In the genomic region with DNA sequence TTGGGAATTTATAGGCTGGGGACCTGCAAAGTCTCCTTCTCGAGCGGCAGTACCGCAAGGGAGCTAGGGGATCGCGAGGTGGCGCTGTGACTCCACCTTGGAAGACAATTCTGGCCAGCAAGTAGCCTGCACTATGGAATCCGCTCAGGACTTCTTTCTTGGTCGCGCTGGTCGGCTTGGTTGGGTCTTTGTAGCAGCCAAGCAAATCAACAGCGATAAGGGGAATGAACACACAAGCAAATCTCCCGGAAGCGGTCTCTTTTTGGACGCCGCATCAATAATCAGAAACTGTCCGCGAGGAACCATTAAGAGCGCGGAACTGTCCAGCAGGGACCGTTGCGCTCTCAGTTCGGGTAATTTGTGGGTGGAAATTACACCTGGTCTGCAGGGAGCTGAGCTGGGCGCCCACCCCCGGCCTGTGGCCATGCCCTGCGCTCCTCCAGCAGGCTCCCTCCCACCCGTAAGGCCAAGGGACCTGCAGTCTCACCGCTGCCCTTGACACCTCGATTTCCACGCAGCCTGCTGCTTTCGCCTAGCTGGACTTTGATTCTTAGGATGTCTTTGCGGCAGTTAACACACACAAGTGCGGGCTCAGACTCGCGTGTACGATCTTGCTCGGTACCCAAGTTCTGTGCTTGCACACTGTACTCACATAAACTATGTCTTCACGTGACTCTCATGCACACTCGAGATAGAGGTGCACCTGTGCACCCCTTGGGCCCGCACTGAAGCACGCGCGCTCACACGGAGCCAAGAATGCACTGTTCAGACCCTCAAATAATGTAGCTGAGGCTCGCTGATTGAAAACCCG, we compare ENCODE assay signal across 8 mouse cellular contexts. TPM values are rescaled to one million over a fixed set of nuclear protein-coding genes. Genes with fewer than 3 reads are reported as not detected.
A peak's percentile ranks its signal among the peaks of the same experiment; 100 is the strongest.
DNase-seq lines count a peak whose midpoint lies in the region; ATAC-seq and TF ChIP-seq lines count a peak whose summit lies in the region.

No protein-coding gene starts in this region.

- H3K27ac ChIP-seq in gastrocnemius, adult 2 months, result peak overlapping the region; percentile 54
- H3K27ac ChIP-seq in hindbrain, postnatal 0 days, result no peak overlapping the region; the same call in 1 of the 2 replicates

- TF ChIP-seq CTCF in gastrocnemius, adult 2 months (IDR thresholded peaks at IDR 0.05), result no peak; the same call in 1 of the 2 replicates
- TF ChIP-seq CTCF in hindbrain, postnatal 0 days (IDR thresholded peaks at IDR 0.05; ENCODE audit: low read depth), result peak; percentile 98

- DNase-seq in NIH3T3 (ENCODE audit: low read depth), result peak; percentile 91
- DNase-seq in cerebellum, postnatal 25 days, result peak; percentile 95 to 96
- DNase-seq in gastrocnemius, adult 2 months, result peak; percentile 89
- peak; percentile 96 for DNase-seq in hindbrain, postnatal 0 days (ENCODE audit: low spot score)
- peak; percentile 53 to 80 for DNase-seq in left cerebral cortex, adult 8-10 months (ENCODE audit: low spot score in 2 of 2)
- DNase-seq in right cerebral cortex, postnatal 14 days, result peak; percentile 92
- DNase-seq in urinary bladder, postnatal 25 days (ENCODE audit: low spot score), result peak; percentile 82

- 0 out of 2 replicates have a peak overlapping the region, but pooled peaks have one; percentile 22 for H3K9ac ChIP-seq in hindbrain, postnatal 0 days (replicated peaks; ENCODE audit: low read length)

- peak; percentile 88 for ATAC-seq in hindbrain, postnatal 0 days

- H3K4me2 ChIP-seq in hindbrain, postnatal 0 days (ENCODE audit: low read depth, low read length), result peak overlapping the region; percentile 96

- intact Hi-C loops in gastrocnemius, adult 2 months (cut with DNase I), result loop anchor here (1.0 to 10.0 kb wide), 4 partner anchors 397 to 1274 kb away; no protein-coding TSS in a partner anchor

- peak overlapping the region; percentile 71 for H3K4me3 ChIP-seq in gastrocnemius, adult 2 months
- peak overlapping the region; percentile 41 for H3K4me3 ChIP-seq in hindbrain, postnatal 0 days (ENCODE audit: low read length)
- H3K4me3 ChIP-seq in megakaryocyte, embryonic 14.5 days (replicated peaks), result peak overlapping the region; percentile 90

- H3K9me3 ChIP-seq in hindbrain, postnatal 0 days (ENCODE audit: low read length), result no peaks in the 10 kb centered on the region
- H3K9me3 ChIP-seq in megakaryocyte, embryonic 14.5 days, result no peaks in the 10 kb centered on the region

- H3K4me1 ChIP-seq in hindbrain, postnatal 0 days (ENCODE audit: insufficient read depth, low read length), result no peaks in the 10 kb centered on the region
- peaks cover 29% of the 10 kb centered on the region for H3K4me1 ChIP-seq in megakaryocyte, embryonic 14.5 days

- H3K27me3 ChIP-seq in hindbrain, postnatal 0 days (ENCODE audit: insufficient read depth, low read length), result no peaks in the 10 kb centered on the region
- H3K27me3 ChIP-seq in megakaryocyte, embryonic 14.5 days (replicated peaks), result peaks cover 70% of the 10 kb centered on the region

- WGBS in hindbrain, postnatal 0 days, result under 1% methylated on average over 45 of the region's 45 CpGs

- no peaks in the 10 kb centered on the region for H3K36me3 ChIP-seq in hindbrain, postnatal 0 days (ENCODE audit: insufficient read depth, low read length)
- H3K36me3 ChIP-seq in megakaryocyte, embryonic 14.5 days (replicated peaks; ENCODE audit: low read length), result no peaks in the 10 kb centered on the region

RNA-seq across cellular contexts. Expression of a gene that starts 5.9 kb away (rescaled TPM):
- total RNA-seq in gastrocnemius, adult 2 months (2021), result 10 to 100 TPM in 1 of 2 experiments, 1 to 10 TPM in 1; 9.4 to 10.3 TPM
- total RNA-seq in hindbrain, postnatal 0 days (2014; rRNA removed), result 58.6 and 67.1 TPM in 2 replicates
- polyA plus RNA-seq in hindbrain, postnatal 0 days (2015; fragmentation: Nextera tagmentation; extraction: Ambion mirVana), result 71.7 and 77.7 TPM in 2 replicates
- total RNA-seq in left cerebral cortex, adult 8-10 months (2022), result 1 to 10 TPM; 4.4 to 5.8 (median 4.9) TPM
- polyA plus RNA-seq in megakaryocyte, embryonic 14.5 days (2012; ENCODE audit: insufficient read depth, low replicate concordance), result 0.38 TPM in 1 of 2 replicates, not detected in the other
